Mouse (Mus musculus) T-helper 2 cell (primary cell): ENCODE results near the gene Nr3c2.

Source experiments
- in situ Hi-C: fragments of 300-600 bp; cut with MboI, MseI; formaldehyde crosslinking; loops from one replicate; pipeline ENCODE4 v1.15.1; 2025; ENCODE audit warnings: high pct_unique_total_duplicates

Nr3c2 gene

GRCm38 (mm10) chr8:76971761-76972404, 72.6 kb downstream of the Nr3c2 start:
- in situ Hi-C loops, result loop anchor here (10.0 kb wide), 1 partner anchor 497 kb away; no protein-coding TSS in a partner anchor

DNA sequence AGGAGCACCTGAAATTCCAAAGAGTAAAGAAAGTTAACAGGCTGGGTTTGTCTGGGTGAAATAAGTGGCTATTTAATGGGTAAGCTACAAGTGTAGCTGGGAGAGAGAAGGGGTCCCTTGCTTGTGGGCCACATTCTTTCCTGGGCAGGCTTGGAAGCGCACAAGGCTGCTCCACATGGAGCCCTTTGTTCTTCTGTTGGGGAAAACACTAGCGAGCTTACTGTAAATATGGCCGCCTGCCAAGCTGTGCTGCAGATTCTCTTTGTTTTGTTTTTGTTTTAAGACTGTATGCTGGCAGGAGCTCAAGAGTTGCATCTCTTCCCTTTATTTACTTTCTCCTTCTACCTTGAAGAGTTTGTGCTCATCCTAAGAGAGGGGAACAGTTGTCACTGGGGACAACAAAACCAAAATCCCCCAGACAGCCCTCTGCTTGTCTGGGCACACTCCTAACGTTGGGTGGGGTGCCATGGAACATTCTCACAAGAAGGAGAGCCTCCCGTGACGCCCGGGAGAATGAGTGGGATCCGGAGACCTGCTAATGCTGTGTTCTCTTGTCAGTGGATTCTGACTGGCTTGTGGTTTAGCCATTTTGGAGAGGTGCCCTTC, 73.8 kb downstream of the Nr3c2 start:
- in situ Hi-C loops, result loop anchor here (10.0 kb wide), 1 partner anchor 498 kb away; no protein-coding TSS in a partner anchor

DNA sequence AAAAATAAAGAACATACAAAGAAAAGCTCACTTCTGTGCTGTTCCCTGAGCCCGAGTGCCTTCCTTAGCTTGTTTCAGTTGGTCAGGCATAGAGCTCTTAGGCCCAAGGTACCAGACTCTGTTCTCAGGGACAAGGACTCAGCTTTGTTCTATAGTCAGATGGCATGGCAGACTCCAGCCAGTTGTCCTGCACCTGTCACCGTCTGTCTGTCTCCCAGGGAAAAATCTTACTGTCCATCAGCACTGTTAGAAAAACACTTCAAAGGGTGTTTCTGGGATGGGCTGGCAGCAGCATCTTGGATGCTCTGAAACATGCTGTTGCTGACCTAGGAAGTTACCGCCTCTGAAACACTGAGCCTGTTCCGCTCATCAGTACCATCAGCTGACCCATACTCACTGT, 78.7 kb downstream of the Nr3c2 start:
- in situ Hi-C loops, result loop anchor here (10.0 to 25.0 kb wide), 2 partner anchors 503 to 841 kb away; no protein-coding TSS in a partner anchor

GRCm38 (mm10) chr8:76984082-76984481, 84.8 kb downstream of the Nr3c2 start:
- in situ Hi-C loops, result loop anchor here (25.0 kb wide), 1 partner anchor 847 kb away; no protein-coding TSS in a partner anchor

DNA sequence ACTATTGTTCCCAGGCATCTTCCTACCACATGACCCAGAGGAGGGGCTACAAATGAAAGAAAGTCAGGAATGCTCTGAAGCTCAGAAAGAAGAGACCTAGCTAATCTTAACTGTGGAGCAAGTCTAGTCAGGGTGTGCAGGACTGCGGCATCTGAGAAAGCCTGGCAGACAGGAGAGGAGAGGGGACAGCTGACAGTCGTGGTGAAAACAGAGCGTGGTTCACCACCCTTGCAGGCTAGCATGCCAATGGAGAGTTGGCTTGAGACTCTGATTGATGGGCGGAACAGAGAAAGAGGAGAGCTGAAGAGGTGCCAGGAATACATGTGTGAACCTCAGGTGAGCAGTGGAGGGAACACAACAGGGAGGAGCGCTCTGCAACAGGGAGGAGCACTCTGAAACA, 85.6 kb downstream of the Nr3c2 start:
- in situ Hi-C loops, result loop anchor here (25.0 kb wide), 1 partner anchor 848 kb away; no protein-coding TSS in a partner anchor

GRCm38 (mm10) chr8:76987876-76988275, 88.6 kb downstream of the Nr3c2 start:
- in situ Hi-C loops, result loop anchor here (25.0 kb wide), 1 partner anchor 851 kb away; no protein-coding TSS in a partner anchor

DNA sequence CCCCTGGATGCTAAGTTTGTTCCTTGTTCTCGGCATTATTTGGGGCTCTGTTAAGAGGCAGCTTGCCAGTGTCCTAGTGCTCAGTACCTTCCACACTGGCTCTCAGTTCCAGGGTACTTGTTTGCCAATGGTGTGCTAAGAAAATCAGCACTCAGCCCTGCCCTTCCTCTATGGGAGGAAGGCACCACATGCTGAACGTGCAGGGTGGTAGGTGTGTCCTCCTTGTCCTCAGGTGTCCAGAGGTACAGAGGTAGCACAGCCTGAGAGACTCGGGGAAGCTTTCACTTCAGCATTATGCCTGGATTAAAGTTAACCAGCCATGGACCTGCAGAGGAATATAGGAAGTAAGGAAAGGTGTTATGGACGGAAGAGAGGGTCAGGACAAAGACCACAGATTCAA, 99.0 kb downstream of the Nr3c2 start:
- in situ Hi-C loops, result loop anchor here (25.0 kb wide), 1 partner anchor 861 kb away; no protein-coding TSS in a partner anchor

DNA sequence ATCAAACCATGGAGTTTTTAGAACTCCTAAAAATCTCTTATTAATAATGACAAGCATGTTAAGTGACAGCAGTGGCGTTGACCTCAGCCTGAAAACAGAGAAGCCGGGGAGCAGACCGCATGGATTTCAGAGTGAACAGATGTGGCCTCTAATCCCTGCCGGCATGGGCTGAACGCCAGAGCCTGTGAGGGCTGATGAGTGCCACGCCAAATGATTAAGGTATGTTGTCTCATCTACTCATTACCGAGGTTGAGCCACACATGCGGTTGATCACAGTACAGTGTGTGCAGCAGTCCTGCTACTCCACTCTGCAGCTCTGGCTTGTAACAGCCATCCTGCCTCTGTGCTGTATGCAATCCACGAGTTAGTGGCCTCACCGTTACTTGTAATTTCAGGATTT, 110.2 kb downstream of the Nr3c2 start:
- in situ Hi-C loops, result no loop called here

GRCm38 (mm10) chr8:77011985-77012384, 112.7 kb downstream of the Nr3c2 start:
- in situ Hi-C loops, result no loop called here

- in situ Hi-C loops, result no loop called here
Observed at GRCm38 (mm10) chr8:77012641-77013040, 113.4 kb downstream of the Nr3c2 start.

GRCm38 (mm10) chr8:77016713-77017112, 117.5 kb downstream of the Nr3c2 start:
- in situ Hi-C loops, result no loop called here

DNA sequence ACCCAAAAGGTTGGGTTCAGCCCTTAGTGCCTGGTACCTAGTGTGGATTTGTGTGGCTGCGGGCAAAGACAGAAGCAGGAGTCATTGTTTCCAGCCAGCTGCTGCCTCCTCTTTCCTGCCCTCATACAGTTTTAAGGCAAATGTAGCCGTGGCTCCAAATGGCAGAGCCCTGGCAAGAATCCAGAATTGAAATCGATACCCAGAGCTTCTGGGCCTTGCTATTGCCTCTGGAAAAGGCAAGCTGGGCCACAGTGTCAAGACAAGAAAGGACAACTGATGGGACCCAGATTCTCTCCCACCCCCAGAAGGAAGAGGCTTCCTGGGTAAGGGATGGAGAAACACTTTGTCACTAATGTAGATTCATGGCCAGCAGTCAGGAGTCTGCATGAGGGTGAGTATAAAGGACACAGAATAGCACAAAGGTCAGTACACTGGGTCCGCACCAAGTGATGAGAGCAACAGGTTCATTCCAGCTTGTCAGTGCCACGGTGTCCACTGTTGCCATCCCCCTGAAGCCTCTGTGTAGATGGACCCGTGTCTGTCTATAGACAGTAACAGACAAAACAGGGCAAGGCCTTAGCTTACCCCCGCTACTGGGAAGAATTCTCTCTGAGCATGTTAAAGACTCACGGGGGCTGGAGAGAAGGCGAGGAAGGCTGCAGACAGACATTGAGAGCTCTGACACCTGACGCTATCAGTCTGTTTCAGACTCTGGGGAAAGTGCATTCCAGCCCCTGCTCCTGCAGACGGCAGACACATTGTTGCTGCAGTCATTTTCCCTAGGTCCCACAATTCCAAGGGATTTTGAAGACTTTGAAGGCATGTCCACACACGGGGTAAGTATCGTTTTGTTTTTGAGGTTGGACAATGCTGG, 124.8 kb downstream of the Nr3c2 start:
- in situ Hi-C loops, result no loop called here

DNA sequence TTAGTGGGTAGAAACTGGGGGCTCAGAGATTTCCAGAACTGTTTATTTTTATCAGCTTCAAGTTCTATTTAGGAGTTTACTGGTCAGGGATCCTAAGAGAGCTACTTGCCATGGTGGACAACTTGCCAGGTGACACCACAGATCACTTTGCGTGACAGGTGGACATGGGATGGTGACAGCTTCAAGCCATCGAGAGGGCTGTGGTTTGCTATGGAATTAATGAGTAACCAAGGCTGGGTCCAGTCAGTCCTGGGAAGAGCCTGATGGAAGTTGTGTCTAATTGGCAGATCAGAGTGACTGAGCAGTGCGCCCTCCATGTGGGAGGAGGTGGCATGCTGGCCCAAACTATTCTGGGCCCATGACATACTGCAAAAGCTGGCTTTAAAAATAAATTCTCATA, 132.0 kb downstream of the Nr3c2 start:
- in situ Hi-C loops, result no loop called here

DNA sequence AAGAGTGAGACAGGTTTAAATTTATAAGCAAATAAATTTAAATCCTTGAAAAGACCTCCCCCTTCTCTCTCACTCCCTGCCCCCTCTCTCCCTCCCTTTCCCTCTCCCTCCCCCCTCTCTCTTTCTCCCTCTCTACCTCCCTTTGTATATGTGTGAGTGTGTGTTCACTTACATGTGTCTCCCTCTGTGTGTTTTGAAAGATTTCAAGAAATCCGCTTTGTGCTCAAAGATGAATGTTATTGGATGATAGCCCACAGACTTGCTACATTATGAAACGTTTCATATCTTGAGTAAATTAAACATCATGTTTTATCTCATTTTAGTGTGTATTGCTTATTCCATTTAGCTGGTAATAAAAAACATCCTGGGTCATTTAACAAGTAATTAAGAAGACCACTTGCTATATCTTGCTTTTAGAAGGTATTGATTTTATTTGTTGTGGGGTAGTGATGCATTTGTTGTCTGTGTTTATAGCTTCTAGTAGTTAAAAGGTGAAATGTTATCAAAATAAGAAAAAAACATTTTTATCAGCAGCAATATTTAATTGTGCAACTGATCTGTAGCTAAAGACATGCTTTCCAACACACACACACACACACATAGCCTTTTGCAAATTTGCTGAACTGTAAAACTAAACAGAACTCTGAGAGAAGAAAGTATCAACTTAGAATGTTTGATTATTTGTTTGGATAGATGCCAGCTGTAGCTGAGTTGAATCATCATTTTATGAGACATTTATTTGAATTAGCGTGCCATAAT, 134.6 kb downstream of the Nr3c2 start:
- in situ Hi-C loops, result no loop called here

- in situ Hi-C loops, result no loop called here
Observed at GRCm38 (mm10) chr8:77034465-77034829, 135.2 kb downstream of the Nr3c2 start.

GRCm38 (mm10) chr8:77041214-77041613, 142.0 kb downstream of the Nr3c2 start:
- in situ Hi-C loops, result no loop called here

DNA sequence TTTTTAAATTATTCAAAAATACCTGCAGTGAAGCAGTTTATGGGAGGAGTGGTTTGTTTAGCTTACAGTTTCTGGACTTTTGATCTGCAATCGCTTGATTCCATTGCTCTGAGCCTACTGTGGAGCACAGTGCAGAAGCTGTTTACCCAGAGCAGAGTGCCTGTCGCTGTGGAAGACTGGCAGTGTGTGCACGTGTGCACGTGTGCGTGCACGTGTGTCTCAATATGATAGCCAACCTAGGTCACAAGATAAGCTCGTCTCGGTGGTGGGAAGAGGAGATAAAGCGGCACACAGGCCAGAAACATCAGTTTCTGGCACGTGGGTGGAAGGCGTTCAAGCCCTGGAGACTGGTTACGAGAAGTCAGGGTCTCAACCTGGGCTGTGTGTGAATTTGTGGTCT, 145.6 kb downstream of the Nr3c2 start:
- in situ Hi-C loops, result no loop called here

DNA sequence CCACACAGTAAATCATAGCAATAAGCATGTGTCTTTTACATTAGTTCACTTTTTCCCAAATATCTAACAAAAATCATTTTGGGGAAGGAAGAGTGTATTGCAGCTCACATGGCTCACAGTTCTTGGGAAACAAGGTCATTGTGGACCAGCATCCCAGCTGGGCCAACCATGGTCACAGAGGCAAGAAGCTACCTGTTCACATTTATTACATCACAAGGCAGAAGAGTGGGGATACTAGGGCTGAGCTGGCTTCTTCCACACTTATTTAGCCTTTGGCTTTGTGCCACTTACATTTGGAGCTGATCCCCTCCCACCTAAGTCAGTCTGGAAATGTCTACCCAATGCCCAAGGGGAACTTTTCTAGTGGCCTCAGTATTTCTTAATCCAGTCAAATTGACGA, 146.5 kb downstream of the Nr3c2 start:
- in situ Hi-C loops, result no loop called here

- in situ Hi-C loops, result no loop called here
Observed at GRCm38 (mm10) chr8:77046217-77046616, 147.0 kb downstream of the Nr3c2 start.

- in situ Hi-C loops, result no loop called here
Observed at GRCm38 (mm10) chr8:77046731-77047130, 147.5 kb downstream of the Nr3c2 start.
